Mouse (Mus musculus): ENCODE results near the gene Rasgrf1. TPM values are rescaled to one million over a fixed set of nuclear protein-coding genes. Genes with fewer than 3 reads are reported as not detected.
"Not testable (repeated sequence)": the region's sequence is repeated elsewhere in the genome, so short reads cannot be mapped to it uniquely, and the experiment has no call there.

Rasgrf1 gene
- polyA plus RNA-seq, 2 experiments from 2014 or later: 0.28 to 0.95 TPM

GRCm38 (mm10) chr9:90041556-90041955, 131.8 kb downstream of the Rasgrf1 start:
- ATAC-seq: no peak

- not testable (repeated sequence) for ATAC-seq
Measured at GRCm38 (mm10) chr9:90042906-90043305, 133.2 kb downstream of the Rasgrf1 start.

GRCm38 (mm10) chr9:90045191-90045590, 135.5 kb downstream of the Rasgrf1 start:
- ATAC-seq: no peak

GRCm38 (mm10) chr9:90047937-90048627, 138.4 kb downstream of the Rasgrf1 start:
- ATAC-seq: no peak

GRCm38 (mm10) chr9:90053852-90054251, 144.1 kb downstream of the Rasgrf1 start, which contains the start of gene Ctsh:
TSS of gene Ctsh (plus strand) at chr9:90054152.
- ATAC-seq: no peak

GRCm38 (mm10) chr9:90054371-90055145, 144.8 kb downstream of the Rasgrf1 start:
- no peak for ATAC-seq

- no peak for ATAC-seq
Measured at GRCm38 (mm10) chr9:90055409-90055808, 145.7 kb downstream of the Rasgrf1 start.

- no peak for ATAC-seq
Measured at GRCm38 (mm10) chr9:90055911-90056310, 146.2 kb downstream of the Rasgrf1 start.

- no peak for ATAC-seq
Measured at GRCm38 (mm10) chr9:90056716-90057115, 147.0 kb downstream of the Rasgrf1 start.

GRCm38 (mm10) chr9:90059828-90060573, 150.3 kb downstream of the Rasgrf1 start:
- no peak for ATAC-seq

GRCm38 (mm10) chr9:90060574-90060875, 150.8 kb downstream of the Rasgrf1 start:
- no peak for ATAC-seq

- ATAC-seq: not testable (repeated sequence)
Measured at GRCm38 (mm10) chr9:90060932-90061331, 151.2 kb downstream of the Rasgrf1 start.

GRCm38 (mm10) chr9:90067341-90067740, 157.6 kb downstream of the Rasgrf1 start:
- ATAC-seq: no peak

GRCm38 (mm10) chr9:90068786-90069185, 159.1 kb downstream of the Rasgrf1 start:
- ATAC-seq: no peak

GRCm38 (mm10) chr9:90069485-90069884, 159.8 kb downstream of the Rasgrf1 start:
- no peak for ATAC-seq

- no peak for ATAC-seq
Measured at GRCm38 (mm10) chr9:90070174-90070573, 160.5 kb downstream of the Rasgrf1 start.

- ATAC-seq: no peak
Measured at GRCm38 (mm10) chr9:90075336-90075735, 165.6 kb downstream of the Rasgrf1 start.

- no peak for ATAC-seq
Measured at GRCm38 (mm10) chr9:90076131-90076530, 166.4 kb downstream of the Rasgrf1 start.

Other genes with a start within 250 kb of the Rasgrf1 start
- 10 to 100 TPM; 57.1 to 64.7 TPM for gene Tmed3, start 204.8 kb upstream of the Rasgrf1 start, polyA plus RNA-seq (2017; shearing (Covaris generic))
- not detected for gene Ankrd34c, start 171.4 kb upstream of the Rasgrf1 start, polyA plus RNA-seq (2017; shearing (Covaris generic))
- 10 to 100 TPM in 1 of 2 experiments, 1 to 10 TPM in 1; 2.0 to 14.6 TPM for gene Ctsh, start 144.2 kb downstream of the Rasgrf1 start, polyA plus RNA-seq (2017; shearing (Covaris generic))
- 100 to 1,000 TPM; 309 to 341 TPM for gene Morf4l1, start 204.9 kb downstream of the Rasgrf1 start, polyA plus RNA-seq (2017; shearing (Covaris generic))